Mouse (Mus musculus): Measurements from ENCODE around the gene Gm38392.

The Gm38392 gene

GRCm38 (mm10) chr3:88215553-88216004 lies 71.4 kb downstream of the Gm38392 start:
- DNase-seq (ENCODE audit: low spot score in 2 of 2): no peak

GRCm38 (mm10) chr3:88214971-88215552 lies 71.9 kb downstream of the Gm38392 start:
- DNase-seq (ENCODE audit: low spot score in 2 of 2): no peak

- DNase-seq (ENCODE audit: low spot score in 2 of 2): peak; percentile 74 to 81
Measured at GRCm38 (mm10) chr3:88214197-88214938, 72.6 kb downstream of the Gm38392 start.

- DNase-seq (ENCODE audit: low spot score in 2 of 2): no peak
Measured at GRCm38 (mm10) chr3:88213019-88213418, 74.0 kb downstream of the Gm38392 start.

- peak in 1 of 2 experiments; percentile 8 for DNase-seq (ENCODE audit: low spot score in 2 of 2)
Measured at GRCm38 (mm10) chr3:88212356-88212755, 74.7 kb downstream of the Gm38392 start.

- DNase-seq (ENCODE audit: low spot score in 2 of 2): peak; percentile 3 to 8
Measured at GRCm38 (mm10) chr3:88210918-88211317, 76.1 kb downstream of the Gm38392 start.

- DNase-seq (ENCODE audit: low spot score in 2 of 2): peak; percentile 2 to 7
Measured at GRCm38 (mm10) chr3:88210121-88210520, 76.9 kb downstream of the Gm38392 start.

- peak; percentile 16 to 17 for DNase-seq (ENCODE audit: low spot score in 2 of 2)
Measured at GRCm38 (mm10) chr3:88209306-88209705, 77.7 kb downstream of the Gm38392 start.

- DNase-seq (ENCODE audit: low spot score in 2 of 2): peak; percentile 11 to 12
Measured at GRCm38 (mm10) chr3:88208226-88208720, 78.7 kb downstream of the Gm38392 start.

GRCm38 (mm10) chr3:88207451-88208100 lies 79.4 kb downstream of the Gm38392 start:
- DNase-seq (ENCODE audit: low spot score in 2 of 2): peak in 1 of 2 experiments; percentile 12

- DNase-seq (ENCODE audit: low spot score in 2 of 2): peak; percentile 63 to 73
Measured at GRCm38 (mm10) chr3:88206901-88207371, 80.1 kb downstream of the Gm38392 start.

- DNase-seq (ENCODE audit: low spot score in 2 of 2): no peak
Measured at GRCm38 (mm10) chr3:88206500-88206899, 80.5 kb downstream of the Gm38392 start.

GRCm38 (mm10) chr3:88205563-88206491 lies 81.2 kb downstream of the Gm38392 start:
- DNase-seq (ENCODE audit: low spot score in 2 of 2): peak in 1 of 2 experiments; percentile 80

- DNase-seq (ENCODE audit: low spot score in 2 of 2): no peak
Measured at GRCm38 (mm10) chr3:88205176-88205562, 81.8 kb downstream of the Gm38392 start.

- no peak for DNase-seq (ENCODE audit: low spot score in 2 of 2)
Measured at GRCm38 (mm10) chr3:88204751-88205150, 82.3 kb downstream of the Gm38392 start.

GRCm38 (mm10) chr3:88203999-88204700 lies 82.9 kb downstream of the Gm38392 start:
- no peak for DNase-seq (ENCODE audit: low spot score in 2 of 2)

GRCm38 (mm10) chr3:88203456-88203855 lies 83.6 kb downstream of the Gm38392 start:
- DNase-seq (ENCODE audit: low spot score in 2 of 2): no peak

- DNase-seq (ENCODE audit: low spot score in 2 of 2): no peak
Measured at GRCm38 (mm10) chr3:88202986-88203385, 84.0 kb downstream of the Gm38392 start.

- no peak for DNase-seq (ENCODE audit: low spot score in 2 of 2)
Measured at GRCm38 (mm10) chr3:88201640-88202039, 85.4 kb downstream of the Gm38392 start.

GRCm38 (mm10) chr3:88200972-88201330 lies 86.1 kb downstream of the Gm38392 start:
- DNase-seq (ENCODE audit: low spot score in 2 of 2): no peak
